Mouse (Mus musculus): ENCODE measurements around the gene Gm38392.

Gene Gm38392

GRCm38 (mm10) chr3:88214197-88214938, 72.6 kb downstream of the Gm38392 start:
- no peak for DNase-seq

- no peak for DNase-seq
Observed at GRCm38 (mm10) chr3:88213019-88213418, 74.0 kb downstream of the Gm38392 start.

- no peak for DNase-seq
Observed at GRCm38 (mm10) chr3:88212356-88212755, 74.7 kb downstream of the Gm38392 start.

- DNase-seq = no peak
Observed at GRCm38 (mm10) chr3:88210918-88211317, 76.1 kb downstream of the Gm38392 start.

- no peak for DNase-seq
Observed at GRCm38 (mm10) chr3:88210121-88210520, 76.9 kb downstream of the Gm38392 start.

- no peak for DNase-seq
Observed at GRCm38 (mm10) chr3:88209306-88209705, 77.7 kb downstream of the Gm38392 start.

GRCm38 (mm10) chr3:88208226-88208720, 78.7 kb downstream of the Gm38392 start:
- no peak for DNase-seq

GRCm38 (mm10) chr3:88207451-88208100, 79.4 kb downstream of the Gm38392 start:
- DNase-seq = no peak

GRCm38 (mm10) chr3:88206901-88207371, 80.1 kb downstream of the Gm38392 start:
- no peak for DNase-seq

- DNase-seq = no peak
Observed at GRCm38 (mm10) chr3:88206500-88206899, 80.5 kb downstream of the Gm38392 start.

- DNase-seq = no peak
Observed at GRCm38 (mm10) chr3:88205563-88206491, 81.2 kb downstream of the Gm38392 start.

- DNase-seq = no peak
Observed at GRCm38 (mm10) chr3:88205176-88205562, 81.8 kb downstream of the Gm38392 start.

- no peak for DNase-seq
Observed at GRCm38 (mm10) chr3:88204751-88205150, 82.3 kb downstream of the Gm38392 start.

- DNase-seq = no peak
Observed at GRCm38 (mm10) chr3:88203999-88204700, 82.9 kb downstream of the Gm38392 start.

- DNase-seq = no peak
Observed at GRCm38 (mm10) chr3:88203456-88203855, 83.6 kb downstream of the Gm38392 start.

GRCm38 (mm10) chr3:88202986-88203385, 84.0 kb downstream of the Gm38392 start:
- DNase-seq = no peak

GRCm38 (mm10) chr3:88201640-88202039, 85.4 kb downstream of the Gm38392 start:
- DNase-seq = no peak

- DNase-seq = peak; percentile 48
Observed at GRCm38 (mm10) chr3:88200972-88201330, 86.1 kb downstream of the Gm38392 start.

- DNase-seq = no peak
Observed at GRCm38 (mm10) chr3:88200161-88200971, 86.6 kb downstream of the Gm38392 start.

- DNase-seq = no peak
Observed at GRCm38 (mm10) chr3:88199541-88200110, 87.4 kb downstream of the Gm38392 start.

- no peak for DNase-seq
Observed at GRCm38 (mm10) chr3:88198505-88199020, 88.4 kb downstream of the Gm38392 start.
